Mouse (Mus musculus): ENCODE measurements around the gene Dab1. TPM values are rescaled to one million over a fixed set of nuclear protein-coding genes. Genes with fewer than 3 reads are reported as not detected.
A peak's percentile ranks its signal among the peaks of the same experiment; 100 is the strongest.

The Dab1 gene
- polyA plus RNA-seq, 1 experiment from 2014 or later, result 106 TPM

GRCm38 (mm10) chr4:104712338-104713083 lies 1093.4 kb downstream of the Dab1 start:
- H3K9me3 ChIP-seq (replicated peaks; ENCODE audit: control insufficient read depth, low read length), result no peaks in the 10 kb centered on the region
- no peaks in the 10 kb centered on the region for H3K36me3 ChIP-seq (ENCODE audit: control insufficient read depth, insufficient read depth, low read length)
- H3K4me1 ChIP-seq (ENCODE audit: control insufficient read depth, insufficient read depth, low read length), result peaks cover 16% of the 10 kb centered on the region
- no peaks in the 10 kb centered on the region for H3K27me3 ChIP-seq (replicated peaks; ENCODE audit: control insufficient read depth, insufficient read depth, low read length)
- ATAC-seq, result 0 out of 2 replicates have a peak, but pooled peaks have one; percentile 27
- no peak overlapping the region for H3K4me3 ChIP-seq (ENCODE audit: low read depth, low read length)
- WGBS, result 51% methylated on average over 15 of the region's 15 CpGs
- H3K9ac ChIP-seq (ENCODE audit: low read length), result no peak overlapping the region
- peak; percentile 61 for DNase-seq (ENCODE audit: low spot score)
- no peak overlapping the region for H3K4me2 ChIP-seq (ENCODE audit: low read length)
- no peak overlapping the region for H3K27ac ChIP-seq (ENCODE audit: low read depth, low read length)

- DNase-seq (ENCODE audit: low spot score) (no peak), ATAC-seq (no peak)
- no peaks in the 10 kb centered on the region for H3K9me3 ChIP-seq (replicated peaks; ENCODE audit: control insufficient read depth, low read length)
- WGBS, result 90% methylated on average over 9 of the region's 9 CpGs
- H3K27me3 ChIP-seq (replicated peaks; ENCODE audit: control insufficient read depth, insufficient read depth, low read length), result no peaks in the 10 kb centered on the region
- H3K9ac ChIP-seq (ENCODE audit: low read length), result no peak overlapping the region
- no peak overlapping the region for H3K4me2 ChIP-seq (ENCODE audit: low read length)
- H3K4me1 ChIP-seq (ENCODE audit: control insufficient read depth, insufficient read depth, low read length), result peaks cover 37% of the 10 kb centered on the region
- H3K4me3 ChIP-seq (ENCODE audit: low read depth, low read length), result no peak overlapping the region
- H3K27ac ChIP-seq (ENCODE audit: low read depth, low read length), result no peak overlapping the region
- peaks cover 4% of the 10 kb centered on the region; the same call in 1 of the 2 replicates for H3K36me3 ChIP-seq (ENCODE audit: control insufficient read depth, insufficient read depth, low read length)
These were observed 1095.9 kb downstream of the Dab1 start for GRCm38 (mm10) chr4:104714925-104715519.

GRCm38 (mm10) chr4:104715857-104716256 lies 1096.7 kb downstream of the Dab1 start:
- H3K4me1 ChIP-seq (ENCODE audit: control insufficient read depth, insufficient read depth, low read length), result peaks cover 42% of the 10 kb centered on the region
- H3K9ac ChIP-seq (ENCODE audit: low read length), result no peak overlapping the region
- no peak for ATAC-seq
- 0 out of 2 replicates have a peak overlapping the region, but pooled peaks have one; percentile 11 for H3K27ac ChIP-seq (ENCODE audit: low read depth, low read length)
- no peak for DNase-seq (ENCODE audit: low spot score)
- WGBS, result 73% methylated on average over 6 of the region's 6 CpGs
- no peak overlapping the region for H3K4me2 ChIP-seq (ENCODE audit: low read length)
- H3K9me3 ChIP-seq (replicated peaks; ENCODE audit: control insufficient read depth, low read length), result no peaks in the 10 kb centered on the region
- H3K27me3 ChIP-seq (replicated peaks; ENCODE audit: control insufficient read depth, insufficient read depth, low read length), result no peaks in the 10 kb centered on the region
- H3K36me3 ChIP-seq (ENCODE audit: control insufficient read depth, insufficient read depth, low read length), result peaks cover 4% of the 10 kb centered on the region; the same call in 1 of the 2 replicates
- no peak overlapping the region for H3K4me3 ChIP-seq (ENCODE audit: low read depth, low read length)

GRCm38 (mm10) chr4:104716506-104716905 lies 1097.3 kb downstream of the Dab1 start:
- Histone ChIP-seq H3K4me1 (ENCODE audit: control insufficient read depth, insufficient read depth, low read length) (peaks cover 42% of the 10 kb centered on the region), H3K9me3 (replicated peaks; ENCODE audit: control insufficient read depth, low read length) (no peaks in the 10 kb centered on the region), H3K27me3 (replicated peaks; ENCODE audit: control insufficient read depth, insufficient read depth, low read length) (no peaks in the 10 kb centered on the region), H3K9ac (ENCODE audit: low read length) (no peak overlapping the region), H3K4me3 (ENCODE audit: low read depth, low read length) (no peak overlapping the region), H3K27ac (ENCODE audit: low read depth, low read length) (0 out of 2 replicates have a peak overlapping the region, but pooled peaks have one; percentile 11), H3K4me2 (ENCODE audit: low read length) (no peak overlapping the region), H3K36me3 (ENCODE audit: control insufficient read depth, insufficient read depth, low read length) (peaks cover 4% of the 10 kb centered on the region; the same call in 1 of the 2 replicates)
- ATAC-seq (no peak), DNase-seq (ENCODE audit: low spot score) (peak; percentile 59)
- WGBS, result 20% methylated on average over 1 of the region's 1 CpGs

- H3K4me1 ChIP-seq (ENCODE audit: control insufficient read depth, insufficient read depth, low read length), result peaks cover 48% of the 10 kb centered on the region
- H3K4me2 ChIP-seq (ENCODE audit: low read length), result no peak overlapping the region
- no peak overlapping the region; the same call in 1 of the 2 replicates for H3K9ac ChIP-seq (ENCODE audit: low read length)
- 15% methylated on average over 13 of the region's 13 CpGs for WGBS
- peak overlapping the region; percentile 58 for H3K27ac ChIP-seq (ENCODE audit: low read depth, low read length)
- no peaks in the 10 kb centered on the region for H3K9me3 ChIP-seq (replicated peaks; ENCODE audit: control insufficient read depth, low read length)
- H3K36me3 ChIP-seq (ENCODE audit: control insufficient read depth, insufficient read depth, low read length), result peaks cover 4% of the 10 kb centered on the region; the same call in 1 of the 2 replicates
- no peaks in the 10 kb centered on the region for H3K27me3 ChIP-seq (replicated peaks; ENCODE audit: control insufficient read depth, insufficient read depth, low read length)
- DNase-seq (ENCODE audit: low spot score) (peak; percentile 89), ATAC-seq (peak; percentile 84)
- no peak overlapping the region for H3K4me3 ChIP-seq (ENCODE audit: low read depth, low read length)
These were observed 1100.0 kb downstream of the Dab1 start for GRCm38 (mm10) chr4:104718973-104719795.

- WGBS, result 58% methylated on average over 6 of the region's 6 CpGs
- Histone ChIP-seq H3K27ac (ENCODE audit: low read depth, low read length) (peak overlapping the region; percentile 69; the same call in 1 of the 2 replicates), H3K4me3 (ENCODE audit: low read depth, low read length) (no peak overlapping the region), H3K9me3 (replicated peaks; ENCODE audit: control insufficient read depth, low read length) (no peaks in the 10 kb centered on the region), H3K4me2 (ENCODE audit: low read length) (no peak overlapping the region), H3K4me1 (ENCODE audit: control insufficient read depth, insufficient read depth, low read length) (peaks cover 33% of the 10 kb centered on the region), H3K36me3 (ENCODE audit: control insufficient read depth, insufficient read depth, low read length) (peaks cover 9% of the 10 kb centered on the region; the same call in 1 of the 2 replicates), H3K9ac (ENCODE audit: low read length) (no peak overlapping the region), H3K27me3 (replicated peaks; ENCODE audit: control insufficient read depth, insufficient read depth, low read length) (no peaks in the 10 kb centered on the region)
- DNase-seq (ENCODE audit: low spot score), result peak; percentile 51
- ATAC-seq, result no peak
These were observed 1104.4 kb downstream of the Dab1 start for GRCm38 (mm10) chr4:104723527-104724045.

GRCm38 (mm10) chr4:104724258-104724657 lies 1105.1 kb downstream of the Dab1 start:
- H3K4me2 ChIP-seq (ENCODE audit: low read length), result no peak overlapping the region
- DNase-seq (ENCODE audit: low spot score) (peak; percentile 79), ATAC-seq (peak; percentile 62; the same call in 1 of the 2 replicates)
- no peaks in the 10 kb centered on the region for H3K9me3 ChIP-seq (replicated peaks; ENCODE audit: control insufficient read depth, low read length)
- no peaks in the 10 kb centered on the region for H3K27me3 ChIP-seq (replicated peaks; ENCODE audit: control insufficient read depth, insufficient read depth, low read length)
- no peak overlapping the region for H3K9ac ChIP-seq (ENCODE audit: low read length)
- H3K36me3 ChIP-seq (ENCODE audit: control insufficient read depth, insufficient read depth, low read length), result peaks cover 9% of the 10 kb centered on the region; the same call in 1 of the 2 replicates
- H3K4me3 ChIP-seq (ENCODE audit: low read depth, low read length), result no peak overlapping the region
- H3K27ac ChIP-seq (ENCODE audit: low read depth, low read length), result peak overlapping the region; percentile 69
- peaks cover 26% of the 10 kb centered on the region for H3K4me1 ChIP-seq (ENCODE audit: control insufficient read depth, insufficient read depth, low read length)
- 30% methylated on average over 5 of the region's 5 CpGs for WGBS

- H3K4me3 ChIP-seq (ENCODE audit: low read depth, low read length), result no peak overlapping the region
- H3K4me1 ChIP-seq (ENCODE audit: control insufficient read depth, insufficient read depth, low read length), result peaks cover 14% of the 10 kb centered on the region
- ATAC-seq (no peak), DNase-seq (ENCODE audit: low spot score) (peak; percentile 47)
- H3K4me2 ChIP-seq (ENCODE audit: low read length), result no peak overlapping the region
- 50% methylated on average over 3 of the region's 3 CpGs for WGBS
- no peak overlapping the region for H3K9ac ChIP-seq (ENCODE audit: low read length)
- H3K36me3 ChIP-seq (ENCODE audit: control insufficient read depth, insufficient read depth, low read length), result peaks cover 9% of the 10 kb centered on the region; the same call in 1 of the 2 replicates
- H3K9me3 ChIP-seq (replicated peaks; ENCODE audit: control insufficient read depth, low read length), result no peaks in the 10 kb centered on the region
- no peaks in the 10 kb centered on the region for H3K27me3 ChIP-seq (replicated peaks; ENCODE audit: control insufficient read depth, insufficient read depth, low read length)
- H3K27ac ChIP-seq (ENCODE audit: low read depth, low read length), result no peak overlapping the region
These were observed 1106.5 kb downstream of the Dab1 start for GRCm38 (mm10) chr4:104725673-104726072.
